Mouse (Mus musculus) limb, embryonic 13.5 days (tissue): ENCODE measurements around the gene Fam53b. TPM values are rescaled to one million over a fixed set of nuclear protein-coding genes. Genes with fewer than 3 reads are reported as not detected.

Experiments used
- ATAC-seq: fragments of 200-750 bp; cut with Nextera tagmentation; 2 replicates; pipeline ENCODE4 v1.8.0; 2017; ENCODE audit warnings: low read depth, moderate number of reproducible peaks, moderate TSS enrichment; ENCODE audit not compliant: low FRiP score
- H3K27ac ChIP-seq: fragments of 300-500 bp; sonication (generic); 2 replicates; pipeline ENCODE4 v1.5.1; 2015; ENCODE audit warnings: inconsistent platforms, mild to moderate bottlenecking, moderate library complexity
- H3K27me3 ChIP-seq: fragments of 300-500 bp; sonication (generic); 2 replicates; pipeline ENCODE4 v1.6.1; 2015; ENCODE audit warnings: mild to moderate bottlenecking, inconsistent platforms
- H3K36me3 ChIP-seq: fragments of 300-500 bp; sonication (generic); 2 replicates; pipeline ENCODE4 v1.6.1; 2015; ENCODE audit warnings: inconsistent platforms, mild to moderate bottlenecking, moderate library complexity
- H3K4me1 ChIP-seq: fragments of 300-500 bp; sonication (generic); 2 replicates; pipeline ENCODE4 v1.6.1; 2015; ENCODE audit warnings: inconsistent platforms
- H3K4me2 ChIP-seq: fragments of 300-500 bp; sonication (generic); replicated peaks from 2 replicates; pipeline ENCODE4 v1.6.1; 2015; ENCODE audit warnings: inconsistent platforms, mild to moderate bottlenecking, moderate library complexity
- H3K4me3 ChIP-seq: fragments of 300-500 bp; sonication (generic); 2 replicates; pipeline ENCODE4 v1.5.1; 2015; ENCODE audit warnings: moderate library complexity, mild to moderate bottlenecking, inconsistent platforms
- H3K9ac ChIP-seq: fragments of 300-500 bp; sonication (generic); 2 replicates; pipeline ENCODE4 v1.6.1; 2015; ENCODE audit warnings: mild to moderate bottlenecking, inconsistent platforms
- H3K9me3 ChIP-seq: fragments of 300-500 bp; sonication (generic); 2 replicates; pipeline ENCODE4 v1.6.1; 2016; ENCODE audit warnings: inconsistent platforms
- WGBS: fragments of 180-500 bp; shearing (Covaris S2); methylation state at CpG from one replicate; pipeline ENCODE4 v1.1.7; 2015; 5-methylcytosine and 5-hydroxymethylcytosine counted together
- polyA plus RNA-seq: library from polyadenylated mRNA; unstranded; fragments of >200 nt; fragmentation: Nextera tagmentation; extraction: Ambion mirVana; gene quantifications from 2 replicates; pipeline ENCODE4 v1.2.1, GENCODE M21; 2015

Fam53b gene
- polyA plus RNA-seq, 1 experiment from 2014 or later = 26.4 TPM

DNA sequence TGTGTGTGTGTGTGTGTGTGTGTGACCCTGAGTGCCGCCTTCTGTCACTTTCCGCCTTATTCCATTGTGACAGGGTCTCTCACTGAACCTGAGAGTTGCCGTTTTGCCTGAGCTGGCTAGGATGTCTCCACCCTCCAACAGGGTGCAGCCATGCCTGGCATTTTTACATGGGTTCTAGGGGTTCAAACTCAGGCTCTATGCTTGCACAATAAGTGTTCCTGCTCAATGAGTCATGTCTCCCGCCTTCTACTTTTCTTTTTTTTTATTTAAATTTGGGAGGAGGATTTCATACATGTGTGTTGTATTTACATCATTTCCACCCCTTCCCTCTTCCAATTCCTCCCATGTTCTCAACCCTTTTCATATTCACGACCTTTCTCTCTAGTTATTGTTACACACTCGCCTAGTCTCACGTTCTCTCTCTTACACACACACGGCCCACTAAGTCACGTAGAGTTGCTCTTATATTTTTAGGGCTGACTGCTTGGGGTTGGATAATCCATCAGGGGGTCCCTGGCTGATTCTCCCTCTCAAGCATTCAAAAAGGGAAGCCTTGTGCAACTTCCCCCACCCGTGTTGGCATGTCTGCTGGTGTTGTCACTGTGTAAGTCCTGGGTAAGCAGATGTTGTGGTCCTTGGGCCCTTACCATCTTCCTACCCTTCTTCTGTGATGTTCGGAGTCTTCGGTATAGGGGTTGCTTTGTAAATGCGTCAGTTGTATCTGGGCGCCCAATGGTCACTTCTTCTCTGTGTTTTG lies 122.8 kb downstream of the Fam53b start:
- H3K27me3 ChIP-seq = no peaks in the 10 kb centered on the region
- WGBS = 85% methylated on average over 14 of the region's 14 CpGs
- H3K4me2 ChIP-seq = no peak overlapping the region
- ATAC-seq = no peak
- H3K27ac ChIP-seq = no peak overlapping the region
- peaks cover 36% of the 10 kb centered on the region for H3K4me1 ChIP-seq
- no peak overlapping the region for H3K9ac ChIP-seq
- peaks cover 8% of the 10 kb centered on the region; the same call in 1 of the 2 replicates for H3K9me3 ChIP-seq
- peaks cover 6% of the 10 kb centered on the region for H3K36me3 ChIP-seq
- H3K4me3 ChIP-seq = no peak overlapping the region

DNA sequence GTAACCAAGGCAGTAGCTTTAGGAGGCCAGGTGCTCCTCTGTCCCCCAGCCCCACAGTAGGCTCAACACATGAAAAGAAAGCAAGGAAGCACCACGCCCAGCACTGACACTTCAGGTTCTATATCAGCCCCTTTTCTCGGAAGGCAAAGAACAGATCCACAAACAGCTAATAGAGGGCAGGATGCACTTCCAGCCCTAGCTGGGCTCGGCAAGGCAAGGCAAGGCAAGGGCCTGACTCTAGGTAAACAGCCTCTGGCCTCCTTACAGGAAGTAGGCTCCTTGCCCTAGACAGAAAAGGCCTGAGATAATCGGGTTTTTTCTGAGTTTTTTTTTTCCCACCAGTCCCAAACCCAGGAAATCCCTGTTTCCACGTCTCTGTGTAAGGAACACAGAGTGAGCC lies 124.0 kb downstream of the Fam53b start:
- no peak for ATAC-seq

DNA sequence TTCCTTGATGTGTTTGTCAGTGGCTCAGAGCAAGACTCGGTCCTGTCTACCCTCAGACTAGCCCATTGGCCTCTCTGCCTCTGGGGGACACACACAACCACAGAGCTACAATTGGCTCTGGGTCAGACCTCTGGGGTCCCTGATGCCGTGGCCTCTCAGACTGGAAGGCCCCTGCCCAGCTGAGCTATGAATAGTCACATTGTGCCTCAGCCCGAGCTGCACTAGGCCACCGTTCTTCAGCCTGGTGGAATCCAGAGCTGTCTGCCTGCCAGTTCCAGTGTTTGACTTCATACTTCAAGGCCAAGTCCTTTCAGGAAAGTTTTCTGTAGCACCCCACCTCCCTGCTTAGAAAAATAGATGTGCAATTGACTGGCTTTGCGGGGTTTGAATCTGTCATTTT lies 125.0 kb downstream of the Fam53b start:
- peak; percentile 46 for ATAC-seq
- Histone ChIP-seq H3K4me3 (no peak overlapping the region), H3K9me3 (no peaks in the 10 kb centered on the region), H3K36me3 (no peaks in the 10 kb centered on the region), H3K4me1 (peaks cover 36% of the 10 kb centered on the region), H3K27ac (peak overlapping the region; percentile 62), H3K27me3 (no peaks in the 10 kb centered on the region), H3K9ac (no peak overlapping the region), H3K4me2 (no peak overlapping the region)
- 56% methylated on average over 5 of the region's 5 CpGs for WGBS

More for the DNA sequence above, 124.0 kb downstream of the Fam53b start:
- Histone ChIP-seq H3K9ac (no peak overlapping the region), H3K4me3 (no peak overlapping the region), H3K4me1 (peaks cover 36% of the 10 kb centered on the region), H3K9me3 (peaks cover 5% of the 10 kb centered on the region; the same call in 1 of the 2 replicates), H3K4me2 (no peak overlapping the region), H3K27ac (peak overlapping the region; percentile 62), H3K27me3 (no peaks in the 10 kb centered on the region), H3K36me3 (peaks cover 2% of the 10 kb centered on the region; the same call in 1 of the 2 replicates)
- 67% methylated on average over 5 of the region's 5 CpGs for WGBS

DNA sequence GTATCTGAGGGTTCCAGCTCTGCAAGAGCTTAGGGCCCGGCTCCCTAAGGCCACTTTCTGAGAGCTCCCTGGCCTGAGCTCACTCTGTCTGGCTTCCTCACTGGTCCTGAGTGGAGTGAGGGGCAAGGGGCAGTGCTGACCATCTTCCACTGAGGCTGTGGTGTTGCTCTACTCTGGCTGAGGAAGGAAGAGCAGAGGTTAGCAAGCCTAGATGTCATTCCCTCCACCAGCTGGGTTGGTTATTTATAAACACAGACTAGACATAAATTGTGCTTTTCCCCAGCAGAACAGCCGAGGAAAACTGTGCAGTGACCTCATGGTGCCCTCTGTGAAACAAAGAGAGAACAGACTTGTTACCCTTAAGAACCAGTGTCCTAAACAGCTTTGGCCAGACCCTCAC lies 125.8 kb downstream of the Fam53b start:
- Histone ChIP-seq H3K4me3 (no peak overlapping the region), H3K4me1 (peaks cover 41% of the 10 kb centered on the region)
- WGBS = 52% methylated on average over 2 of the region's 2 CpGs

DNA sequence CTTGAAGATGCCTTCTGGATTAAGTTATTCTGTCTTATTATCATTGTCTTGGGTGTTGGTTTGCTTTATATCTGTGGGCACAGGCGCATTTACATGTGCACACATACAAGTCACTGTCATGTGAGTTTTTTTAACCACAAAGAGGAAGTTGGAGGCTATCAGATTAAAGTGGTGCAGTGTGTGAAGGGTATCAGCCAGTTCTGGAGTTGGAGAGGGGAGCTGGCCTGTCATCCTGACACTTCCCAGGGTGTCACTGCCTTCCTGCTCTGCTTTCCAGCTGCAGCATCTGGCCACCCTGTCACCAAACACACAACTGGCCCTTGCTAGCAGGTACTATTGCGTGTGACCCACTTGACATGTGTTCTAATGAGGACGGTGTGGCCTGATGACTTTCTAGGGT lies 127.2 kb downstream of the Fam53b start:
- WGBS = 90% methylated on average over 3 of the region's 3 CpGs
- ATAC-seq = no peak
- H3K27me3 ChIP-seq = no peaks in the 10 kb centered on the region
- no peak overlapping the region for H3K4me2 ChIP-seq
- no peak overlapping the region for H3K9ac ChIP-seq
- H3K4me1 ChIP-seq = peaks cover 33% of the 10 kb centered on the region
- no peak overlapping the region for H3K4me3 ChIP-seq
- no peaks in the 10 kb centered on the region for H3K9me3 ChIP-seq
- no peak overlapping the region for H3K27ac ChIP-seq
- H3K36me3 ChIP-seq = no peaks in the 10 kb centered on the region

More for the DNA sequence above, 125.8 kb downstream of the Fam53b start:
- Histone ChIP-seq H3K36me3 (no peaks in the 10 kb centered on the region), H3K4me2 (no peak overlapping the region), H3K27ac (peak overlapping the region; percentile 62), H3K9ac (no peak overlapping the region), H3K9me3 (no peaks in the 10 kb centered on the region), H3K27me3 (no peaks in the 10 kb centered on the region)
- no peak for ATAC-seq

DNA sequence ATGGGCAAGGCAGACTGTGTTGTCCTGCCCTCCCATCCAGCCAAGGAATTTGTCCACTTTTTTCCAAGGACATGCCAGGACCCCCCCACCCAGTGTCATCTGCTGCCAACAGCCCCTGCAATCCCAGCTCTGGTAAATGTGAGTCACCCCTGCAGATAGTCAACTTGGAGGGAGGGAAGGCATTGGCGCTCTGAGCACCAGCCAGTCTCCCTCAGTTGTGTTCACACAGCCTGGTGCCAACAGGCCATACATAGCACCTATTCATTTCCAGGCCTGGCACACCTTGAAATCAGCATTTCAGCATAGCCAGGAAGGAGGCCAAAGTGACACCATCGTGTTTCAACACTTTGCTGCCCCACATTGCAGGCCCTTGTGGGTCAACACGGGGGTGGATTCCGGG lies 129.8 kb downstream of the Fam53b start:
- H3K27ac ChIP-seq = no peak overlapping the region
- ATAC-seq = no peak
- no peak overlapping the region for H3K9ac ChIP-seq
- WGBS = 83% methylated on average over 4 of the region's 4 CpGs
- H3K9me3 ChIP-seq = no peaks in the 10 kb centered on the region
- no peak overlapping the region for H3K4me2 ChIP-seq
- no peaks in the 10 kb centered on the region for H3K27me3 ChIP-seq
- H3K36me3 ChIP-seq = no peaks in the 10 kb centered on the region
- H3K4me1 ChIP-seq = peaks cover 26% of the 10 kb centered on the region
- no peak overlapping the region for H3K4me3 ChIP-seq

DNA sequence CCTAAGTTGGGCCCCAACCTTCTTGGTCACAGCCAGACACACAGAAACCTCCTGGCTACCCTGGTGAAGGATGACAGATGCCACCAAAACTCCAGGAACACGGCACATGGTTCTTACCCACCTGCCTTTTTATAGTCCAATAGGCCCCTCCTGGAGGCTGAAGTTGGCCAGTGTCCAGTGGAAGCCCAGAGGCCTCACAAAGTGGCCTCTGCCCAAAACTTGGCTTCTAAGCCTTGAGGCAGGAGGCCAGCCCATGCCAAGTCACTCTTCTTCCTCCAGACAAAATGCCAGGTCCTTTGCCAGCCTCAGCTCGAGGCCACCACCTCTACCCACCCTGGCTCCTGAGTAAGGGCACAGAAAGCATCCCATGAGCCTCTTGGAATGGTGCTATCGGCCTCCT lies 130.8 kb downstream of the Fam53b start:
- no peak overlapping the region for H3K9ac ChIP-seq
- peaks cover 16% of the 10 kb centered on the region; the same call in 1 of the 2 replicates for H3K4me1 ChIP-seq
- H3K4me2 ChIP-seq = no peak overlapping the region
- ATAC-seq = no peak
- H3K4me3 ChIP-seq = no peak overlapping the region
- WGBS = 67% methylated on average over 3 of the region's 3 CpGs
- H3K9me3 ChIP-seq = no peaks in the 10 kb centered on the region
- H3K36me3 ChIP-seq = no peaks in the 10 kb centered on the region
- no peaks in the 10 kb centered on the region for H3K27me3 ChIP-seq
- H3K27ac ChIP-seq = no peak overlapping the region

DNA sequence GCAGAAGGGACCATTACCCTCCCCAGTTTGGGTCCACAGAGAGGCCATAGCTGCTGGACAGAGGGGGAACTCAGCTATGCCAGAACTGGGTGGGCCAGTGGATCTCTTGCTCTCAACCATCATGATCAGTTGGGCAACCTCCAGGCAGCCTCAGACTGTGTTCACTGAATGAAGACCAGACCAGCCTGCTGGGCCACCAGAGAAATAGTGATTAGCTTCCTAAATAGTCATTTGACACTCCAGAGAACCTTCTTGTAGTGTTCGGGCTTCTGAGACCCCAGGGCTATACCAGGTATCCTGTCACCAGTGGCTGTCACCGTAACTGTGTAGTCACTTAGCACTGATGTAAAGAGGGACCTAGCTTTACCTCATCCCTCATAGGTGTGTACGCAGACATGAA lies 131.3 kb downstream of the Fam53b start:
- Histone ChIP-seq H3K27me3 (no peaks in the 10 kb centered on the region), H3K4me3 (no peak overlapping the region), H3K4me1 (peaks cover 11% of the 10 kb centered on the region; the same call in 1 of the 2 replicates), H3K9ac (no peak overlapping the region), H3K9me3 (no peaks in the 10 kb centered on the region), H3K36me3 (no peaks in the 10 kb centered on the region), H3K27ac (no peak overlapping the region), H3K4me2 (no peak overlapping the region)
- ATAC-seq = no peak
- WGBS = 87% methylated on average over 3 of the region's 3 CpGs

DNA sequence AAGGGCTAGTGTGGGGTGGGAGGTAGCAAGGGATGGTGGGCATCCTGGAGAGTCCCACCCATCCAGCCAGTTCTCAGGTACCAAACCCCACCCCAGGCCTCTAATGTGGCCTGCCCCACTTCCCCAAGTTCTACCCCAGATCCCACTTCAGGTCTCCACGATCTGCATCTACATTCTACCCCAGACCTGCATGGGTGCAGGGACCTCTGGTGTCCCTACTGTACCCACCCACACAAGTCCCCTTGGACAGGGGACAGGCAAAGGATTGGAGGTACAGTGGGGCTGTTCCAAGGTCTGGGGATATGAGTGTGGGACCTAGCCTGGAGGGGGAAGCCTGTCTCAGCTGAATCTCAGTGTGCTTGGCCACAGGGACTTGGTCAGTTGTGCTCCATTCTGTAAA lies 131.9 kb downstream of the Fam53b start:
- no peaks in the 10 kb centered on the region for H3K36me3 ChIP-seq
- H3K4me3 ChIP-seq = no peak overlapping the region
- H3K9me3 ChIP-seq = no peaks in the 10 kb centered on the region
- ATAC-seq = no peak
- H3K4me2 ChIP-seq = no peak overlapping the region
- peaks cover 11% of the 10 kb centered on the region; the same call in 1 of the 2 replicates for H3K4me1 ChIP-seq
- no peak overlapping the region for H3K9ac ChIP-seq
- H3K27ac ChIP-seq = no peak overlapping the region
- WGBS = 74% methylated on average over 1 of the region's 1 CpGs
- no peaks in the 10 kb centered on the region for H3K27me3 ChIP-seq

DNA sequence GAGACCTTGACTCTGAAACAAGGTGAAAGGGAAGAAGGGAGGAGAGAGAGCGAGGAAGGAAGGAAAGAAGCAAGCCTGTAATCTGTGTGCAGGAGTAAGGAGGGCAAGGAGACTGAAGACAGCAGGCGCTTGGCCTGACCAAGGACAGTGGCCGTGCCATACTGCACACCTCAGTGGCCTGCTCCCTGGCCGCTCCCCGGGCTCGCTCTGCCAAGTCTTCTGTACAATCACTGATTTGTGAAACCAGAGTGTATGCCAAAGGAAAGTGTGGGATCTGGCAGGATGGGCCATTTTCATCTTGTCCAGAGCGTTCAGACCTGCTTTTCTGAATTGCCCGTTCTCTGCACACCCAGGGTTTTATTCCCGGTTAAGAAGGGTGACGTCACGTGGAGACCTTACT lies 132.4 kb downstream of the Fam53b start:
- Histone ChIP-seq H3K4me3 (no peak overlapping the region), H3K9ac (0 out of 2 replicates have a peak overlapping the region, but pooled peaks have one; percentile 8), H3K27me3 (no peaks in the 10 kb centered on the region), H3K9me3 (no peaks in the 10 kb centered on the region), H3K27ac (no peak overlapping the region), H3K4me2 (no peak overlapping the region), H3K4me1 (peaks cover 11% of the 10 kb centered on the region; the same call in 1 of the 2 replicates), H3K36me3 (no peaks in the 10 kb centered on the region)
- WGBS = 90% methylated on average over 11 of the region's 11 CpGs
- no peak for ATAC-seq

DNA sequence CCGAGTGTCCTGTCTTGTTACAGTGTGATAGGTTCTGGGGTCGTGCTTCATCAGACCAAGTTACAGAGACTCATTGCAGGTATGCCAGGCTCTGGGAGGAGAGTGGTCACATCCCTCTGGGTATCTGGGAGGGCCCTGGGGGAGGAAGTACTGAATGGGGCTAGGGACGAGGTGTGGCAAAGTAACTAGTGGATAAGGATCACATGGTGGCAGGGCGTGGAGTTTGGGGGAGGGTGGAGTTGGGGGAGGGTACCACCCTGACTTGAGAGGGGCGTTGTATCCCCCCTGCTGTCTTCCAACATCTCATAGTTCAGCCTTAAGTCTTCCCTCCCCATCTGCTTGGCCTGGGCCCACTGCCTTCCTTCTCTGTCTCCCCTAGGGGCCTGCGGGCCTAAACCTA lies 134.1 kb downstream of the Fam53b start:
- Histone ChIP-seq H3K4me1 (peaks cover 11% of the 10 kb centered on the region; the same call in 1 of the 2 replicates), H3K4me2 (no peak overlapping the region), H3K4me3 (no peak overlapping the region), H3K9me3 (no peaks in the 10 kb centered on the region), H3K27me3 (no peaks in the 10 kb centered on the region), H3K9ac (no peak overlapping the region), H3K27ac (no peak overlapping the region), H3K36me3 (no peaks in the 10 kb centered on the region)
- WGBS = 78% methylated on average over 6 of the region's 6 CpGs
- ATAC-seq = no peak

DNA sequence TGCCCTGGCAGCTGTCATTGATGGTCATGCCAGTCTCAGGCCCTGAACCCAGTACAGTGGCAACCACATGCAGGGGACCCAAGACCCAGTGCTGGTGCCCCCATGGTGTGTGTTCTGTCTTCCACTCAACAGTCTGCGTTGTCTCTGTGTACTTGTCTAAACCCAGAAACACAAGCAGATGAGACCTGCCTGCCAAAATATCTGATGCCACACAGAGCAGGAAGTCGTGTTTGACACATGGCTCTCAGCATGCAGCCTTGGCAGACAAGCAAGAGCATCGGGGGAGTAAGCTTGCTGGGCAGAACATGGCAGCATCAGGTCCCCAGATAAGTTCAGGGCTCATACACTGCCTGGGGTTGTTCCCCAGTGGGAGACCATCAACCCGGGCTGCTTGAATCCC lies 134.6 kb downstream of the Fam53b start:
- Histone ChIP-seq H3K36me3 (no peaks in the 10 kb centered on the region), H3K4me2 (no peak overlapping the region), H3K4me3 (no peak overlapping the region), H3K4me1 (peaks cover 13% of the 10 kb centered on the region; the same call in 1 of the 2 replicates), H3K9ac (no peak overlapping the region), H3K27ac (no peak overlapping the region), H3K9me3 (no peaks in the 10 kb centered on the region), H3K27me3 (no peaks in the 10 kb centered on the region)
- ATAC-seq = no peak
- 69% methylated on average over 4 of the region's 4 CpGs for WGBS

DNA sequence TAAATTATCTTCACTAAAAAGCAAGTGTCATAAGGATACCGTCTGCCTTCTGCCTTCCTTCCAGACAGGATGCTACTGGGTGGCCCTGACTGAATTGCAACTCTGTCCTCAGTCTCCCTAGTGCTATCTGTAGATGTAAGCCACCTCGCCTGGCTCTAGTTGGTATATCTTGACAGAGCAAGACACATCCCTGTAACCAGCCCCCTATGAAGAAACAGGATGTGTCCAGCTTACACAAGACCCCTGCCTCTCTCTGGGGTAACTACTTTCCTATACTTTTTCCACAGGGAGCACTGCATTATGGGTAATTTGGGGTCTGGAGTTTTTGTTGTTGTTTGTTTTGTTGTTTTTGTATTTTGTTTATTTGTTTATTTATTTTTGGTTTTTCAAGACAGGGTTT lies 137.8 kb downstream of the Fam53b start:
- Histone ChIP-seq H3K4me3 (no peak overlapping the region), H3K4me2 (no peak overlapping the region), H3K36me3 (no peaks in the 10 kb centered on the region), H3K27ac (no peak overlapping the region), H3K9ac (no peak overlapping the region), H3K4me1 (peaks cover 9% of the 10 kb centered on the region; the same call in 1 of the 2 replicates), H3K9me3 (no peaks in the 10 kb centered on the region), H3K27me3 (no peaks in the 10 kb centered on the region)
- 90% methylated on average over 2 of the region's 2 CpGs for WGBS
- ATAC-seq = no peak
